ENCODE assay signal across 10 mouse cellular contexts in genomic region chr4:42879829-42880676, GRCm38 (mm10). TPM values are rescaled to one million over a fixed set of nuclear protein-coding genes. Genes with fewer than 3 reads are reported as not detected.
DNase-seq lines count a peak whose midpoint lies in the region; TF ChIP-seq lines count a peak whose summit lies in the region.
"Had no signal": no experiment of that assay in that cellular context is flagged by ENCODE, and none has a peak within 500 bp of the region (broad histone marks: within the 10 kb centered on the region; RNA-seq: fewer than 3 reads in every experiment).

No protein-coding gene starts in this region.

- peak; percentile 11; the same call in 1 of the 2 replicates for TF ChIP-seq CTCF in layer of hippocampus, adult 2 months (conservative IDR thresholded peaks at IDR 0.05)
- TF ChIP-seq CTCF in left cerebral cortex, adult 2 months (IDR thresholded peaks at IDR 0.05) = no peak; the same call in 1 of the 2 replicates

- no peak overlapping the region for H3K27ac ChIP-seq in layer of hippocampus, adult 2 months
- H3K27ac ChIP-seq in left cerebral cortex, adult 2 months = no peak overlapping the region
- H3K27ac ChIP-seq: limb, embryonic 13.5 days had no signal

- DNase-seq in layer of hippocampus, adult 2 months (ENCODE audit: low spot score in 2 of 2) = no peak
- no peak for DNase-seq in layer of hippocampus, adult 18-20 months (ENCODE audit: low spot score in 2 of 2)
- DNase-seq in brain, adult 2 months (ENCODE audit: low read depth, low spot score) = peak; percentile 29
- DNase-seq in liver = peak; percentile 88
- peak; percentile 53 to 78 for DNase-seq in spleen, postnatal 10 days (ENCODE audit: low spot score in 2 of 2)
- DNase-seq in frontal cortex, postnatal 25 days (ENCODE audit: low spot score in 2 of 2) = no peak
- no peak for DNase-seq in left cerebral cortex, adult 2 months (ENCODE audit: extremely low spot score in 1 of 2, low spot score in 2 of 2)
- DNase-seq: gastrocnemius, postnatal 25 days; kidney, adult 9 months had no signal

- no peak overlapping the region for H3K4me3 ChIP-seq in layer of hippocampus, adult 2 months
- no peak overlapping the region for H3K4me3 ChIP-seq in left cerebral cortex, adult 2 months
- H3K4me3 ChIP-seq: limb, embryonic 13.5 days had no signal

- intact Hi-C loops in left cerebral cortex, adult 2 months (cut with DNase I) = no loop called here

RNA-seq across cellular contexts. Expression of gene Fam205c, which starts 6.0 kb away (rescaled TPM):
- total RNA-seq in layer of hippocampus, adult 2 months (2021) = under 1 TPM; 0.42 to 0.51 TPM
- under 1 TPM; 0.30 to 0.52 TPM for total RNA-seq in layer of hippocampus, adult 18-20 months (2021)
- 1 to 10 TPM; 1.0 to 1.8 TPM for total RNA-seq in left cerebral cortex, adult 2 months (2021)

RNA-seq across cellular contexts. Expression of gene Gm12394, which starts 23.5 kb away (rescaled TPM):
- 1 to 10 TPM in 1 of 2 experiments, under 1 TPM in 1; 0.90 to 1.0 TPM for total RNA-seq in layer of hippocampus, adult 2 months (2021)
- 1 to 10 TPM in 1 of 2 experiments, under 1 TPM in 1; 0.68 to 1.0 TPM for total RNA-seq in layer of hippocampus, adult 18-20 months (2021)
- 1 to 10 TPM; 2.3 to 2.4 TPM for total RNA-seq in left cerebral cortex, adult 2 months (2021)
- total RNA-seq: gastrocnemius, postnatal 25 days had no signal

RNA-seq across cellular contexts. Expression of gene Fam205a1, which starts 26.4 kb away (rescaled TPM):
- total RNA-seq in layer of hippocampus, adult 2 months (2021) = not detected
- total RNA-seq in layer of hippocampus, adult 18-20 months (2021) = under 1 TPM in 1 of 2 experiments, not detected in 1; 0.10 TPM
- under 1 TPM in 1 of 2 experiments, not detected in 1; 0.11 TPM for total RNA-seq in left cerebral cortex, adult 2 months (2021)
- total RNA-seq: gastrocnemius, postnatal 25 days had no signal

RNA-seq across cellular contexts. Expression of gene Phf24, which starts 36.4 kb away (rescaled TPM):
- 100 to 1,000 TPM; 154 to 155 TPM for total RNA-seq in layer of hippocampus, adult 2 months (2021)
- total RNA-seq in layer of hippocampus, adult 18-20 months (2021) = 100 to 1,000 TPM; 162 to 167 TPM
- total RNA-seq in left cerebral cortex, adult 2 months (2021) = 100 to 1,000 TPM; 359 to 380 TPM

Comparison
In these comparisons a context has a peak if more than half of its experiments do, and no peak if none do; other contexts are left out.
1. DNase-seq: peak in brain, adult 2 months (single experiment), liver (single experiment) and spleen, postnatal 10 days (2 of 2); none in layer of hippocampus, adult 2 months (0 of 2), layer of hippocampus, adult 18-20 months (0 of 2), frontal cortex, postnatal 25 days (0 of 2) and left cerebral cortex, adult 2 months (0 of 2).